8 mouse cellular contexts compared by ENCODE assay signal in the genomic region with DNA sequence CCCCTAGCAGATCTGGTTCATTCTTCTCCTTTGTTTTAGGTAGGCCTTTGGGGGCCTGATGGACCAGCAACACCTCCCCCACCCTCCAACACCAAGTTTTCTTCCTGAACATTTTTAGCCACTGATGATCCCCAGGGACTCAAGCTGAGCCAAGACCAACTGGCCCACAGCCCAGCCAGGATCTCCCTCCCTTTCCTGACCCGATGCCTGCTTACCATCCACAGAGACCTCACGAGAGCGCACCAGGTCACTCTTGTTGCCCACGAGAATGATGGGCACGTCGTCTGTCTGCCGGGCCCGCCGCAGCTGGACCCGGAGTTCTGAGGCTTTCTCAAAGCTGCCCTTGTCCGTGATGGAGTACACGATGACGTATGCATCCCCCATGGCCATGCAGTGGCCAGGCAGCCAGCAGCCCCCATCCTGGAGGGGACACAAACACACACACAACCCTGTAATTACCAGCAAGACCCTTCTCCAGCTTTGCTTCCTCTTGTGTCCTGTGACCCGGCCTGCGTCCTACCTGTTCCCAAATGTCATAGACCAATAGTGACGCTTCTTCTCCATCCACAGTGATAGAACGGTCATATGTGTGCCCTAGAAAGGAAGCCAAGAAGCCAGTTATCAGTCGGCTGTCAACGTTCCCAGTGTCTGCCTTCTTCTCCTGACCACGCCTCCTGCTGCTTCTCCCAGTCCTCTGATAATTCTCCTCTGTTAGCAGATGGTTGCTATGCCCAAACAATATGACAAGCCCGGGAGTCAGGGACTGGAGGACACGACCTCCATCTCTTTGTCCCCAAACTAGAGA. TPM values are rescaled to one million over a fixed set of nuclear protein-coding genes. Genes with fewer than 3 reads are reported as not detected.
DNase-seq lines count a peak whose midpoint lies in the region; ATAC-seq and TF ChIP-seq lines count a peak whose summit lies in the region.

No protein-coding gene starts in this region.

- H3K4me2 ChIP-seq in liver, embryonic 14.5 days (ENCODE audit: low read depth): no peak overlapping the region; the same call in 1 of the 2 replicates

- H3K4me1 ChIP-seq in liver, embryonic 14.5 days (replicated peaks; ENCODE audit: control insufficient read depth in 2 of 2, insufficient read depth in 2 of 2, low read length in 1 of 2): peaks cover 0 to 8% of the 10 kb centered on the region in 2 experiments; a peak in 2 of 4 replicates

- ATAC-seq in liver, embryonic 14.5 days (ENCODE audit: insufficient read depth): peak; percentile 32; the same call in 1 of the 2 replicates

- TF ChIP-seq CTCF in layer of hippocampus, adult 2 months (conservative IDR thresholded peaks at IDR 0.05): no peak
- no peak for TF ChIP-seq CTCF in liver, embryonic 14.5 days (IDR thresholded peaks at IDR 0.05; ENCODE audit: low read depth)

- H3K27me3 ChIP-seq in liver, embryonic 14.5 days (ENCODE audit: control insufficient read depth, insufficient read depth, low read length): peaks cover 15% of the 10 kb centered on the region

- H3K4me3 ChIP-seq in layer of hippocampus, adult 2 months: no peak overlapping the region
- no peak overlapping the region for H3K4me3 ChIP-seq in liver, embryonic 14.5 days (ENCODE audit: insufficient read depth in 1 of 2, low read depth in 2 of 2, low read length in 2 of 2)

- H3K36me3 ChIP-seq in liver, embryonic 14.5 days (replicated peaks; ENCODE audit: control insufficient read depth, insufficient read depth, low read depth): no peaks in the 10 kb centered on the region

- peak in 1 of 2 experiments; percentile 7 for DNase-seq in layer of hippocampus, adult 2 months (ENCODE audit: low spot score in 2 of 2)
- no peak for DNase-seq in layer of hippocampus, adult 9-10 months (ENCODE audit: low spot score)
- DNase-seq in adrenal gland, postnatal 14 days: peak; percentile 76
- DNase-seq in heart, postnatal 10 days: peak; percentile 89 to 91
- DNase-seq in liver, embryonic 14.5 days (ENCODE audit: low read depth in 3 of 3, low spot score in 3 of 3): no peak
- no peak for DNase-seq in right cerebral cortex, postnatal 4 days
- DNase-seq in layer of hippocampus, adult 9-11 months: no peak
- DNase-seq in frontal cortex, postnatal 14 days (ENCODE audit: low spot score in 2 of 2): no peak

- peak overlapping the region; percentile 10; the same call in 1 of the 2 replicates for H3K27ac ChIP-seq in layer of hippocampus, adult 2 months
- H3K27ac ChIP-seq in liver, embryonic 14.5 days: no peak overlapping the region

- intact Hi-C loops in heart, postnatal 10 days (cut with DNase I): loop anchor here (1.0 kb wide), 1 partner anchor 19 kb away; no protein-coding TSS in a partner anchor

- H3K9ac ChIP-seq in liver, embryonic 14.5 days (replicated peaks): no peak overlapping the region

- no peak for TF ChIP-seq EP300 in liver, embryonic 14.5 days (IDR thresholded peaks at IDR 0.05; ENCODE audit: low read depth)

- no peaks in the 10 kb centered on the region for H3K9me3 ChIP-seq in liver, embryonic 14.5 days (ENCODE audit: control insufficient read depth, low read length)

- WGBS in liver, embryonic 14.5 days (ENCODE audit: insufficient replicate concordance): 51% methylated on average over 22 of the region's 22 CpGs

RNA-seq across cellular contexts. Expression of a gene that starts 1.6 kb away (rescaled TPM):
- 1 to 10 TPM; 2.0 to 2.1 TPM for total RNA-seq in layer of hippocampus, adult 2 months (2021)
- total RNA-seq in adrenal gland, postnatal 14 days (2021): 2.4 and 5.1 TPM in 2 replicates
- total RNA-seq in heart, postnatal 10 days (2021): 100 to 1,000 TPM; 221 to 337 TPM
- 0.21 and 0.25 TPM in 2 replicates for polyA plus RNA-seq in liver, embryonic 14.5 days (2012; rRNA removed)
- 0.10 and 0.54 TPM in 2 replicates for polyA plus RNA-seq in liver, embryonic 14.5 days (2014; fragmentation: Nextera tagmentation; extraction: Ambion mirVana)

RNA-seq across cellular contexts. Expression of a gene that starts 5.3 kb away (rescaled TPM):
- total RNA-seq in layer of hippocampus, adult 2 months (2021): not detected
- total RNA-seq in adrenal gland, postnatal 14 days (2021): not detected in 2 replicates
- 1 to 10 TPM; 3.2 to 3.6 TPM for total RNA-seq in heart, postnatal 10 days (2021)
- 0.01 and 0.02 TPM in 2 replicates for polyA plus RNA-seq in liver, embryonic 14.5 days (2012; rRNA removed)
- not detected in 2 replicates for polyA plus RNA-seq in liver, embryonic 14.5 days (2014; fragmentation: Nextera tagmentation; extraction: Ambion mirVana)

RNA-seq across cellular contexts. Expression of a gene that starts 12.3 kb away (rescaled TPM):
- 10 to 100 TPM; 27.8 to 31.7 TPM for total RNA-seq in layer of hippocampus, adult 2 months (2021)
- 39.3 and 47.6 TPM in 2 replicates for total RNA-seq in adrenal gland, postnatal 14 days (2021)
- 10 to 100 TPM; 65.1 to 71.7 TPM for total RNA-seq in heart, postnatal 10 days (2021)
- polyA plus RNA-seq in liver, embryonic 14.5 days (2012; rRNA removed): 33.2 and 38.5 TPM in 2 replicates
- polyA plus RNA-seq in liver, embryonic 14.5 days (2014; fragmentation: Nextera tagmentation; extraction: Ambion mirVana): 49.6 and 50.3 TPM in 2 replicates

RNA-seq across cellular contexts. Expression of a gene that starts 38.3 kb away (rescaled TPM):
- 1 to 10 TPM; 8.7 to 9.1 TPM for total RNA-seq in layer of hippocampus, adult 2 months (2021)
- 37.2 and 38.0 TPM in 2 replicates for total RNA-seq in adrenal gland, postnatal 14 days (2021)
- 10 to 100 TPM in 1 of 2 experiments, 1 to 10 TPM in 1; 7.2 to 10.6 TPM for total RNA-seq in heart, postnatal 10 days (2021)
- 1.4 and 1.5 TPM in 2 replicates for polyA plus RNA-seq in liver, embryonic 14.5 days (2012; rRNA removed)
- polyA plus RNA-seq in liver, embryonic 14.5 days (2014; fragmentation: Nextera tagmentation; extraction: Ambion mirVana): 2.4 and 2.6 TPM in 2 replicates

Comparison
In these comparisons a context has a peak if more than half of its experiments do, and no peak if none do; other contexts are left out.
1. DNase-seq: peak in adrenal gland, postnatal 14 days (single experiment) and heart, postnatal 10 days (2 of 2); none in layer of hippocampus, adult 9-10 months (single experiment), liver, embryonic 14.5 days (0 of 3), right cerebral cortex, postnatal 4 days (single experiment), layer of hippocampus, adult 9-11 months (single experiment) and frontal cortex, postnatal 14 days (0 of 2).
2. RNA of a gene that starts 1.6 kb away (total RNA-seq): 221 to 337 TPM in heart, postnatal 10 days; 2.4 to 5.1 TPM in adrenal gland, postnatal 14 days and 2.0 to 2.1 TPM in layer of hippocampus, adult 2 months; every median in the first group is over 10 times any median in the second.